Mouse (Mus musculus): ENCODE data around the gene Ntf5.

DNA sequence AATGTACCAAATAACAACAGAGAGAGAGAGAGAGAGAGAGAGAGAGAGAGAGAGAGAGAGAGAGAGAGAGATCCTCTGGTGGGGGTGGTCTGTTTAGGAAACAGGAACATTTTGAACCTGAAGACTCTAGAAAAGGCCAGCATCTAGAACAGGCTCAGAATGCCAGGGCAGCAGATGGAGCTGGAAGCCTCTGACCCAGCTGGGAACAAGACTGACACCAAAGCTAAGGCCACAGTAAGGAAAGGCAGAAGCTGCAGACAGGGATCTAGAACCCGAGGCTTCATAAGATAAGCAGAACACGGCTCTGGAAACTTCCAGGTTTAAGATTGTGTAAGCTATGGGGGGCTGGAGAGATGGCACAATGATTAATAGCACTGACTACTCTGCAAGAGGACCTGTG, 49.5 kb upstream of the Ntf5 start:
- TF ChIP-seq CTCF (IDR thresholded peaks at IDR 0.05; ENCODE audit: borderline replicate concordance, control insufficient read depth, extremely low read depth, insufficient read depth, low read length, poor library complexity) (no peak), POLR2A (IDR thresholded peaks at IDR 0.05; ENCODE audit: control insufficient read depth, extremely low read depth, insufficient read depth, low read length, poor library complexity) (no peak)

All from thymus, adult 2 months (tissue).